Mouse (Mus musculus) layer of hippocampus, postnatal 25 days (tissue): ENCODE measurements at regions not wholly inside any gene's neighbourhood (a gene's known extent, or its start where the extent isn't known, plus 50 kb on each side); places are given as distances from the start of the nearest gene placed in this dataset.

Source experiments
- DNase-seq, 2 experiments: peaks; one replicate each; pipeline ENCODE4 v3.0.0; 2022; ENCODE audit warnings: mixed read lengths in 2 of 2, low spot score in 1 of 2; ENCODE audit errors: extremely low spot score in 1 of 2

GRCm38 (mm10) chr6:126588761-126589160, 53.5 kb upstream of the Kcna5 start:
- no peak for DNase-seq

GRCm38 (mm10) chr6:126587476-126587875, 52.3 kb upstream of the Kcna5 start:
- DNase-seq, result no peak

DNA sequence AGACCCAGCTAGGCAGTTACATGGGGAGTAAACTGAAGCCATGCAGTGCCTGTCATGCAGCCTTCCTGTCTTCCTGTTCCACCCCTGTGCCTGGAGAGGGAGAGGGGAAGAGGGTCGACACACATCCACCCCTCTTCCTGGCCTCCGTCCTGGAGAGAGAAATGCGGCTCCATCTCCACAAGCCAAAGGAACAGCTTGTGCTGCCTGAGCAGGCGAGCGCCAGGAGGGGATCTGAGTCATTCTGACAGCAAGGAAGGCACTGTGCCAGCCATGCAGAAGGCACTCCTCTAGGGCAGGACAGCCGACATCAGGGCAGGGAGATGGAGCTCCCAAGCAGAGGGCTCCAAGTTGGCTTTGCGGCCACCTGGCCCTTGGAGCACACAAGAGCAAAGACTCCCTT, 50.6 kb upstream of the Kcna5 start:
- peak; percentile 70 to 75 for DNase-seq
